Mouse (Mus musculus): ENCODE measurements at regions not wholly inside any gene's neighbourhood (a gene's known extent, or its start where the extent isn't known, plus 50 kb on each side); places are given as distances from the start of the nearest gene placed in this dataset.

- no peak for DNase-seq (ENCODE audit: low read depth, low spot score)
Measured at GRCm38 (mm10) chr11:38224300-38224699, 988.5 kb upstream of the Tenm2 start.

DNA sequence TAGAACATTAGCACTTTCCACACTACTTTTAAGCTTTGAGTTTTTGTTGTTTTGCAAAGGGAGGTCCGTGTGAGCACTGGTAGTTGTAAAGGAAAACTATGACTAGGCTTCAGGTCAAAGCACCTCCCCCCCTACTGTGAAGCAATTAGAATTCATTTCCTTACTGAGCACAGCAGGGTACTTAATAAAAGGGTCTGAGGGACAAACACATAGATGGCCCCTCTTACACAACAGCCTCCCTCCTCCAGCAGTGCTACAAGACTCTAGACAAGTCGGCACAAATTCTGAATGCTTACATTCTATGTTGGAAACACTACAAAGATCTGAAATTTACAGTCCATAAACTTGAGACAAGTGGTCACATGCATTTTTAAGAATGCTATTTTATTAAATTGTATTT, 967.6 kb upstream of the Tenm2 start:
- DNase-seq (ENCODE audit: low read depth, low spot score): no peak

DNA sequence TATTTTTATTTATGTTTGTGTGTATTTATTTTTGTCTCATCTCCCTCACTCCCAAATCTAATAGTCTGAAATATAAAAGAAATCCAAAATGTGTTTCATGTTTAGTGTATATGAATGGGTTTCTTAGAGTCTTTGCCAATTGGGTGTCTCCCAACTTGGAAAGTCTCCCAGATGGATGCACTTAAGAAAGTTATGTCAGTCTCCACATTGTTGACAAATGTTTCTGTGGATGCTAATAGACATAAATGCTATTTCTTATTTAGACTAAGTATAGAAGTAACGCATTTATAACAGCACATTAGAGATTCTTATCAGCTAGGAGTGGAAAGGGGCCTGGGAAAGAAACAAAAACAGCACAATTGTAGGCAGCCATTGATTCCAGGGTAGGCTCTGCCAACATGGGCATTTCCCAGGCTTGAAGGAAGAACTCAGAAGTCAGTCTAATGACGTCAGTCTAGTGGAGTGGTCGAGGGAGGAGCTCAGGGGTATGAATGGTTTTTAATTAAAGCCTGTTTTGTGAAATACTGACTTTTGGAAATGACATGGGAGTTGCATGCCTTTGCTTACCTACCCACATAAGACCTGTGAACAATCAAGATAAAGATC, 965.5 kb upstream of the Tenm2 start:
- DNase-seq (ENCODE audit: low read depth, low spot score): no peak

GRCm38 (mm10) chr11:38193719-38194118, 958.0 kb upstream of the Tenm2 start:
- no peak for DNase-seq (ENCODE audit: low read depth, low spot score)

- no peak for DNase-seq (ENCODE audit: low read depth, low spot score)
Measured at GRCm38 (mm10) chr11:38191895-38192547, 956.3 kb upstream of the Tenm2 start.

DNA sequence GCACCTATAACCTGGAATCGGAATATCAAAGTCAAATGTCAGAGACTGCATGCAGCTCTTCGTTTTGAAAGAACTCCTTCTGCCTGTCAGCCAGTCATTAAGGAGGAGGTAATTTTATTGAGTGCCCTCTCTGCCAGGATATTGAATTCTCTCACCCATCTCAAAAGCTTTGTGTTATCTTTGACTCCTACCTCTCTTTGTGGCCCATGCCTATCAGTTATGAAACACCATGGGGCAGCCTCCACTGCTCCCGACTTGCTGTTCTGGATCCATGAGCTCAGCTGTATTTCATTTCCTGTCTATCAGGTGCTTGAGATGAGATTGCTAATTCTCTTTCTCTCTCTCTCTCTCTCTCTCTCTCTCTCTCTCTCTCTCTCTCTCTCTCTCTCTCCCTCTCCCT, 955.7 kb upstream of the Tenm2 start:
- DNase-seq (ENCODE audit: low read depth, low spot score): no peak

- no peak for DNase-seq (ENCODE audit: low read depth, low spot score)
Measured at GRCm38 (mm10) chr11:38170721-38171120, 935.0 kb upstream of the Tenm2 start.

- no peak for DNase-seq (ENCODE audit: low read depth, low spot score)
Measured at GRCm38 (mm10) chr11:38158310-38158709, 922.5 kb upstream of the Tenm2 start.

DNA sequence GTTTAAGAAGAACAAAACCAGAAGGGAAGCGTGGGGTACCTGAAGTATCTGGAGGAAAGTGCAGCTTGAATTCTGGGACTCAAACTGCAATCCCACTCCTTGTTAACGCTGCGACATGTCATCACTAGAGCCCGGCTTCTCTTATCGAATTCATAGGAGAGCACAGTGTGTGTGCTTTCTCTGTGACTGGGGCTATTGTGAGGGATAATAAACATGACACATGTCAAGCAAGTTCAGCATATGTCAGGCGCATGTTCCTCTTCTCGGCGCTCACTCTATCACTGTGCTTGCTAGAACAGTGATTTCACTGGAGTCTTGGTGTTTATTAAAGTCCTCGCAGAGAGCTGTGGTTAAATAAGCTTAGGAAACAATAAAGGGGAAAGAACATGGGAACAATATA, 921.2 kb upstream of the Tenm2 start:
- no peak for DNase-seq (ENCODE audit: low read depth, low spot score)

DNA sequence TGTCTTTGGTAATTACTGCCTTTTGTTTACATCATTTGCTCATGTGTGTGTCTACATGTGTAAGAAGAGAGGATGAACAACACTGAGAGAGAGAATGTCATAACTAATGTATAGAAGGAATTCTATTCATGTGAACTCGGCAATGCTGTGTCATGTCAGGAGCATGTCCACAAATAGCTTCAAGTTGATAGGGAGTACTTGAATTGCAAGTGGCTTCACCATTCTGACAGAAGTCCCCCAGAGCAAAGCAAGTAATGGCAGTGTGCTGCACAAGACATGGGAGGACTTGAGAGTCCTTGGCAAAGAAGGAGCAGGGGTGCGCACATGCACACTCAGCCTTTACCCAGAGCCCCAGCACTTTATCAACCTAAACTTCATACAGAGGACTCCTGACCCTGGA, 919.9 kb upstream of the Tenm2 start:
- no peak for DNase-seq (ENCODE audit: low read depth, low spot score)

DNA sequence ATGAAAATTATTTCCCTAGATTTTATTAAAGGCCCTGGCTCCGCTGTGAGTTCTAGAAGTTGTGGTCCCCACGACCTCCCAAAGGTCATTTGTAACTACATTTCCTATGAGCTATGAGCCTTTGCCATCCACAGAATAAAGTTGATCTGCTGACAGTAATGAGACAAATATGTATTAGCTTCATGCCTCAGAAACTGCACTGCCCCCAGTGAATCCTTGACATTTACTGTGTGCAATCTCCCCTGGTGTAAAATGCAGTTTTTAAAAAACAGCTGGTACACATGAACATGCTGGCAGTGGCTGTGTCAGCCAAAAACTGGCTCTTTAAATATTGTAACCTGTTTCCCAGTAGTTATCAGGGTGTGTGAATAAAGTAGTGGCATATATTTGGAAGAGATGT, 907.7 kb upstream of the Tenm2 start:
- no peak for DNase-seq (ENCODE audit: low read depth, low spot score)

DNA sequence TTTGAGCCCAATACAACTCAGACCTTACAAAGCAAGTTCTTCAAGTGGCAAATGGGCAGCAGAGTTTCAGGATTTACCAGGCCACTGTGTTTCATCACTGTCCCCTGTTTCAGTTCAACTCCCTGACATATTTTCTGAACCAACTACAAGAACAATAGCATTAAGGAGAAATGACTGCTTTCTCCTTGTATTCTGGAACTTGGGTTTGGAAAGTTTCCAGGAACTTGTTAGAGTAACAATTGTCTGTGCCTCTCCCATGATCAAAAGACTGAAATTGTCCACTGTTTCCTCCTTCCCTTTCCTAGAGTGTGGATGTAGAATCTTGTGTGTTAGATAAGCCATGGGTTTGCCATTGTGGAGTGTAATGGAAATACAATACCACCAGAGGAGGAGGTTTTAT, 893.1 kb upstream of the Tenm2 start:
- DNase-seq (ENCODE audit: low read depth, low spot score): no peak

- DNase-seq (ENCODE audit: low read depth, low spot score): no peak
Measured at GRCm38 (mm10) chr11:38123789-38124330, 888.1 kb upstream of the Tenm2 start.

- DNase-seq (ENCODE audit: low read depth, low spot score): no peak
Measured at GRCm38 (mm10) chr11:38122474-38122873, 886.7 kb upstream of the Tenm2 start.

- DNase-seq (ENCODE audit: low read depth, low spot score): no peak
Measured at GRCm38 (mm10) chr11:38121051-38121616, 885.4 kb upstream of the Tenm2 start.

GRCm38 (mm10) chr11:38117741-38118140, 882.0 kb upstream of the Tenm2 start:
- DNase-seq (ENCODE audit: low read depth, low spot score): no peak

DNA sequence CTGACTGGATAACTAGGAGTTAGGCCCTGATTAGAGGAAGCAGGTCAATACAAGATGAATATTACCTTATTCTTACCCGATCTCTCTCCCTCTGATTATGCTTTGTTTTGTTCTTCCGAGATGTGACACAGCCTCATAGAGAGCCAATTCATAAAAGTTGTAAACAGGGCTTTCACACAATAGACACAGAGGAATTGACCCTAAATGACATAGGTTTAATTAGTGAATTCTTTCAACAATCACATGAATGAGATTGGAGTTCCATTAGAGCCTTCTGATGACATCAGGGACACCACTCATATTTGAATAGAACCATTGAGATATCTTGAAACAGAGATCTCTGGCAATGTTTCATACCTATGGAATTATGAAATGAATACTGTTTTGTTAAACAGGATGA, 856.4 kb upstream of the Tenm2 start:
- DNase-seq (ENCODE audit: low read depth, low spot score): no peak

DNA sequence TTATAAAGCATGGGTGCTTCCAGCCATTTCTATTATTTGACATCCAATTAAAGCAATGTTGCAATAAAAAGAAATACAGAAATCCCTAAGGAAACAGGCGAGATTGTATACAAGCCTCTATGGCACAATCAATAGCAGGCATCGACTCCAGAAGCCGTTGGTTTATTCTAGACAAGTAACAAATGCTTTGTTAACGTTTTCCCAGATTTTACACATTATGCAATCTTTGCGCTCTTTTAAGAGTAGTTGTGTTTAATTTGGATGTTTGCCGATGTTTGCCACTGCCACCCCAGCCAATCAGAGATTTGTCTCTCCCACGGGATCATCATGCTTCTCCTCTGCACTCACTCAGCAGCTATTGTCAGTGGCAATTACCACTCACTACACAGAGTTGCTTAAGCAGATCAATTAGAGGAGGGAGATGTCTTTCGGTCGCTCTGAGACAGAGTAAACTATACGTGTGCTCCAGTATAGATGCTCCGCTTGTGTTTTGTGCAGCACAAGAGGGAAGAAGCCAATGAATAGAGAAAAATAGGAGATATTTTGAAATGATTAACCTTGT, 839.5 kb upstream of the Tenm2 start:
- DNase-seq (ENCODE audit: low read depth, low spot score): no peak

DNA sequence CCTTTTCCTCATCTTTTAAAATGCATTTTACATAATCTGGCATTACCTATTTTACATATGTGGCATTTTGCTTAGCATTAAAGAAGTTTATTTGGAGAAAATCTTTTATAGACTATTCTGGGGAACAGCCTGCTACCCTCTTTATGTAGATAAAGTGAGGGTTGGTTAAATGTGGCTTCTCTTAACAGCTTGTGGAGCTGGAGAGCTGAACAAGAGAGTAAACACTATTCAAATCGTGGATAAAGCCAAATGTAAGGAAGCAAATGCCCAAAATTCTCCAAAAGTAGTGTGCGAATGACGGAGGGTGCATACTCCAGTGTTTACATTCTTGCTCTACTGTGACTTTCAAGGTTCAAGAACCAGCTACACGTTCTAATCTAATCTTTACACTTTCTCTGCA, 833.9 kb upstream of the Tenm2 start:
- no peak for DNase-seq (ENCODE audit: low read depth, low spot score)

GRCm38 (mm10) chr11:38067682-38068081, 831.9 kb upstream of the Tenm2 start:
- no peak for DNase-seq (ENCODE audit: low read depth, low spot score)

GRCm38 (mm10) chr11:38066091-38066490, 830.3 kb upstream of the Tenm2 start:
- DNase-seq (ENCODE audit: low read depth, low spot score): no peak

- no peak for DNase-seq (ENCODE audit: low read depth, low spot score)
Measured at GRCm38 (mm10) chr11:38060105-38060504, 824.3 kb upstream of the Tenm2 start.

GRCm38 (mm10) chr11:38058896-38059295, 823.1 kb upstream of the Tenm2 start:
- DNase-seq (ENCODE audit: low read depth, low spot score): no peak
